Mouse (Mus musculus) CH12.LX (cell line): ENCODE data around the gene Adam1a.

Experiments used
- CTCF ChIP-seq, 2 experiments: IDR thresholded peaks in 1 of 2; conservative IDR thresholded peaks in 1 of 2; 2 replicates each; pipeline ENCODE4 v1.5.1; 2011 to 2012; ENCODE audit warnings: low read depth in 2 of 2, low read length in 2 of 2, improper control_type of control experiment in 1 of 2, inconsistent platforms in 1 of 2, mild to moderate bottlenecking in 1 of 2, moderate library complexity in 1 of 2
- ETS1 ChIP-seq: conservative IDR thresholded peaks from 2 replicates; pipeline ENCODE4 v1.6.1; 2012; ENCODE audit warnings: low read depth, mild to moderate bottlenecking, inconsistent platforms, low read length, improper control_type of control experiment, moderate library complexity
- HCFC1 ChIP-seq: IDR thresholded peaks from 2 replicates; pipeline ENCODE4 v1.6.1; 2012; ENCODE audit warnings: low read depth, mild to moderate bottlenecking, inconsistent platforms, low read length, improper control_type of control experiment
- KAT2A ChIP-seq: IDR thresholded peaks from 2 replicates; pipeline ENCODE4 v1.6.1; 2012; ENCODE audit warnings: low read length, improper control_type of control experiment, inconsistent platforms; ENCODE audit not compliant: insufficient replicate concordance
- MAFK ChIP-seq: IDR thresholded peaks from 2 replicates; pipeline ENCODE4 v1.6.1; 2011; ENCODE audit warnings: low read length, improper control_type of control experiment; ENCODE audit not compliant: insufficient replicate concordance
- MAZ ChIP-seq: IDR thresholded peaks from 2 replicates; pipeline ENCODE4 v1.6.1; 2012; ENCODE audit warnings: low read depth, mild to moderate bottlenecking, inconsistent platforms, low read length, improper control_type of control experiment, moderate library complexity
- MYC ChIP-seq: IDR thresholded peaks from 2 replicates; pipeline ENCODE4 v1.6.1; 2011; ENCODE audit warnings: low read depth, mild to moderate bottlenecking, improper control_type of control experiment, low read length
- POLR2A ChIP-seq: IDR thresholded peaks from 2 replicates; pipeline ENCODE4 v1.6.1; 2011; ENCODE audit warnings: low read depth, mild to moderate bottlenecking, improper control_type of control experiment, low read length
- TBP ChIP-seq: conservative IDR thresholded peaks from 2 replicates; pipeline ENCODE4 v1.6.1; 2011; ENCODE audit warnings: low read depth, low read length, improper control_type of control experiment
- USF1 ChIP-seq: IDR thresholded peaks from 2 replicates; pipeline ENCODE4 v1.6.1; 2014; ENCODE audit warnings: low read depth, mild to moderate bottlenecking, inconsistent platforms, low read length, improper control_type of control experiment

DNA sequence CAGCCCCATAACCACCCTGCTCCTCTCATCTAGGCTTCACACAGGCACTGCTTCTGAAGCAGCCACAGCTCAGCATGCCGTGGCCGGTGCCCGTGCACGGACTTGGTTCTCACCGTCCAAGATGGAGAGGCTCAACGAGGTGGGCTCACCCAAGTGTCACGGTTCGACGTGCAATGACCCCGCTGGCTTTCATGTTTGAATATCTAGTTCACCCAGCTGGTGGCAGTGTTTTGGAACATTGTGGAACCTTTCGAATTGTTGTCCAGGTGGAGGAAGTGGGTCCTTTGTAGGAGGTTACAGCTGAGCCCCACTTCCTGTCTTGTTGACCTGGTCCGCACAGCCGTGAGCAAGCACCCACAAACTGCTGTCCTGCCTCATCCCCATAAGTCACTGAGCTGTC is 28.9 kb upstream of the Adam1a start:
- no peak for TF ChIP-seq USF1
- no peak for TF ChIP-seq MAFK
- no peak for TF ChIP-seq MYC
- no peak for TF ChIP-seq MAZ
- TF ChIP-seq TBP = no peak
- no peak for TF ChIP-seq HCFC1
- no peak for TF ChIP-seq KAT2A
- no peak for TF ChIP-seq ETS1
- peak in 1 of 2 experiments; percentile 1; a peak in 1 of 4 replicates for TF ChIP-seq CTCF (conservative IDR thresholded peaks at IDR 0.05 in 1 of 2, IDR thresholded peaks at IDR 0.05 in 1 of 2; ENCODE audit: low read depth in 2 of 2, low read length in 2 of 2)
- no peak for TF ChIP-seq POLR2A
